Mouse (Mus musculus) kidney, postnatal 0 days (tissue): Measurements from ENCODE around the gene Rbbp8nl. TPM values are rescaled to one million over a fixed set of nuclear protein-coding genes. Genes with fewer than 3 reads are reported as not detected.

Experiments used
- ATAC-seq: fragments of 200-750 bp; cut with Nextera tagmentation; replicated peaks from 2 replicates; pipeline ENCODE4 v1.8.0; 2017; ENCODE audit warnings: low read depth, moderate number of reproducible peaks, moderate TSS enrichment, moderate library complexity; ENCODE audit not compliant: low FRiP score
- DNase-seq: peaks from one replicate; pipeline ENCODE4 v3.0.0-alpha.2; 2016; ENCODE audit warnings: low spot score
- H3K27ac ChIP-seq: fragments of 300-500 bp; sonication (generic); 2 replicates; pipeline ENCODE4 v1.5.1; 2014; ENCODE audit warnings: mild to moderate bottlenecking
- H3K27me3 ChIP-seq: fragments of 300-500 bp; sonication (generic); 2 replicates; pipeline ENCODE4 v1.6.1; 2014; ENCODE audit warnings: low read length, mixed read lengths; ENCODE audit not compliant: insufficient read depth
- H3K36me3 ChIP-seq: fragments of 300-500 bp; sonication (generic); 2 replicates; pipeline ENCODE4 v1.6.1; 2014; ENCODE audit warnings: low read length, mixed read lengths; ENCODE audit not compliant: insufficient read depth
- H3K4me1 ChIP-seq: fragments of 300-500 bp; sonication (generic); replicated peaks from 2 replicates; pipeline ENCODE4 v1.6.1; 2014; ENCODE audit warnings: antibody characterized with exemption, low read length, mixed read lengths; ENCODE audit not compliant: insufficient read depth
- H3K4me2 ChIP-seq: fragments of 300-500 bp; sonication (generic); 2 replicates; pipeline ENCODE4 v1.6.1; 2014; ENCODE audit warnings: mild to moderate bottlenecking, low read length, moderate library complexity, mixed read lengths
- H3K4me3 ChIP-seq: fragments of 300-500 bp; sonication (generic); replicated peaks from 2 replicates; pipeline ENCODE4 v1.5.1; 2014; ENCODE audit warnings: low read depth, low read length
- H3K9ac ChIP-seq: fragments of 300-500 bp; sonication (generic); 2 replicates; pipeline ENCODE4 v1.6.1; 2014; ENCODE audit warnings: low read depth, low read length
- H3K9me3 ChIP-seq: fragments of 300-500 bp; sonication (generic); replicated peaks from 2 replicates; pipeline ENCODE4 v1.6.1; 2016; ENCODE audit warnings: low read length, inconsistent platforms, mixed read lengths
- CTCF ChIP-seq: IDR thresholded peaks from 2 replicates; pipeline ENCODE4 v1.5.1; 2016; ENCODE audit warnings: antibody characterized with exemption, low read depth, mild to moderate bottlenecking, moderate library complexity
- WGBS: fragments of 180-500 bp; shearing (Covaris S2); extraction: QIAGEN DNeasy Blood & Tissue Kit; methylation state at CpG from one replicate; pipeline ENCODE4 v1.1.7; 2014; 5-methylcytosine and 5-hydroxymethylcytosine counted together
- polyA plus RNA-seq: library from polyadenylated mRNA; unstranded; fragments of >200 nt; fragmentation: Nextera tagmentation; extraction: Ambion mirVana; gene quantifications from 2 replicates; pipeline ENCODE4 v1.2.1, GENCODE M21; 2015

Gene Rbbp8nl
- polyA plus RNA-seq, 1 experiment from 2014 or later: 0.29 TPM

DNA sequence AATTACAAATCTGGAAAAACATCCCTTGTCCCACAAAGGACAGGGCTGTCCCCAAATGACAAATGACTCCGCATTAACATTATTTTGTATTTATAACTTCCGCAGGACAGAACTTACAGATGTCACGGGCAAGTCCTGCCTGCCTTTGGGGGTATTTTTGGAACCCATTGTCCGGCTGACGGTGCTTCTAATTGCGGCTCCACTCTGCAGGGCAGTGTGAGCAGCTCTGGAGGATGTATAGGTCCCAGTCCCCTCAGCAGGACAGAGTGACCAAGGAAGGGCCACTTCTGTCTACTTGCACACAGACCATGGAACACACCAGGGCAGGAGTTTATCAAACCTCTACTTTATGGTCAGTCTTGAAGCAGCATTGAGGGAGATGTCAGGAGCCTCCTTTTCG lies 27.9 kb upstream of the Rbbp8nl start:
- DNase-seq: peak; percentile 31
- ATAC-seq: no peak
- H3K9me3 ChIP-seq: no peaks in the 10 kb centered on the region
- no peak overlapping the region for H3K27ac ChIP-seq
- no peak overlapping the region for H3K4me3 ChIP-seq
- no peak for TF ChIP-seq CTCF
- 56% methylated on average over 7 of the region's 7 CpGs for whole genome bisulfite sequencing
- no peak overlapping the region for H3K4me2 ChIP-seq
- no peaks in the 10 kb centered on the region for H3K27me3 ChIP-seq
- H3K9ac ChIP-seq: no peak overlapping the region
- H3K36me3 ChIP-seq: no peaks in the 10 kb centered on the region
- H3K4me1 ChIP-seq: peaks cover 10% of the 10 kb centered on the region; the same call in 1 of the 2 replicates

DNA sequence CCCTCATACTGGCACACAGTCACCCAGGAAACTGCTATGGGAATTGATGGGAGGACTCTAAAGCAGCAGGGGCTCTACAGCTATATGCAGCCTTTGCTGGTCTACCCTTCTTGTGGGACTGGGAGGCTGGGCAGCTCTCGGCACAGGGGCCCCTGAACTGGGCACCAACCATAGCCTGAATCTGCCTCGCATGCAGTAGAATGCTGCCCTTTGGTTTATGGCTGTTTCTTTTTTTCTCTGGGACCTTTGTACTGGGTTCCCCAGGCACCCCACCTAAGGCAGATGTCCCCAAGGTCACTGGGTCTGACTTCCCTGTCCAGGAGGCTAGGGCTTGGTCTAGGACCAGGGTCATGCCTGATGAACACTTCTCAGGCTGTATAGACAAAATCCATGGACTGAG lies 24.6 kb upstream of the Rbbp8nl start:
- Histone ChIP-seq H3K9me3 (no peaks in the 10 kb centered on the region), H3K9ac (no peak overlapping the region), H3K27ac (no peak overlapping the region), H3K4me2 (no peak overlapping the region), H3K36me3 (no peaks in the 10 kb centered on the region), H3K27me3 (no peaks in the 10 kb centered on the region), H3K4me1 (peaks cover 5% of the 10 kb centered on the region; the same call in 1 of the 2 replicates), H3K4me3 (no peak overlapping the region)
- 95% methylated on average over 2 of the region's 2 CpGs for WGBS
- DNase-seq (no peak), ATAC-seq (no peak)
- no peak for TF ChIP-seq CTCF

DNA sequence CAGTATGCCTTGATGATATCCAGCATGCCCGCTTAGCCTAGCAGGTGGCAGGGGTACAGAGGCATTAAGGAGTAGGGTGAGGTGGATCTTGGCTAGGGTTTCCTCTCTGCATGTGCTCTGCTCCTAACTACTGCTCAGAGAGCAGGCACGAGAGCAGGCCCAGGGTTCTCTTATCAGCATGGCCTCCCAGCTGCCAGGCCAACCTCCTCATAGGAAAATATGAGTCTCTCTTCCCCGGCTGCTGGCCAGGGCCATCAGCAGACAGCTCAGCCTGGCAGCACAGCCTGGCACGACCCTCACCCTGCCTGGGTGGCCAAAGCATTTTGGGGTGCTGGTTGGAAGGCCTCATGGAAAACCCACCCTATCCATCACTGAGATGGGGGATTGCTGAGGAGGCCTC lies 21.5 kb upstream of the Rbbp8nl start:
- DNase-seq (no peak), ATAC-seq (no peak)
- no peak overlapping the region for H3K4me2 ChIP-seq
- H3K9ac ChIP-seq: no peak overlapping the region
- H3K4me3 ChIP-seq: no peak overlapping the region
- no peak overlapping the region for H3K27ac ChIP-seq
- H3K36me3 ChIP-seq: no peaks in the 10 kb centered on the region
- TF ChIP-seq CTCF: no peak
- WGBS: 83% methylated on average over 4 of the region's 4 CpGs
- no peaks in the 10 kb centered on the region for H3K4me1 ChIP-seq
- H3K27me3 ChIP-seq: no peaks in the 10 kb centered on the region
- H3K9me3 ChIP-seq: no peaks in the 10 kb centered on the region

DNA sequence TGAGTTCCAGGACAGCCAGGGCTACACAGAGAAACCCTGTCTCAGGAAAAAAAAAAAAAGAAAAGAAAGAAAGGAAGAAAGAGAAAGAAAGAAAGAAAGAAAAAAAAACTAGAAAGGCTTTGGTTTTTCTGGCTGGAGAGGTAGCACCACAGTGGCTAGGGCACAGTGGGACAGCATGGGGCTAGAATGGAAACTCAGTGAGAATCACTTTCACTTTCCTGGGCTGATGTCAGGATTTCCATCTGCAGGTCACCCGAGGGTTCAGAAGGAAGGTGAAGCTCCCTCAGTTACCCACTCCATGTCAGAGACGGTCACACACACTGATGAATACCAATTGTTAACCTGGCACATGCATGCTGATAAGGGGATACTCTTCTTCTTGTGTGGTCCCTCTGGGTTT lies 18.0 kb upstream of the Rbbp8nl start:
- ATAC-seq: no peak
- Histone ChIP-seq H3K4me1 (no peaks in the 10 kb centered on the region), H3K36me3 (no peaks in the 10 kb centered on the region), H3K4me2 (no peak overlapping the region), H3K27ac (no peak overlapping the region), H3K4me3 (no peak overlapping the region), H3K9me3 (no peaks in the 10 kb centered on the region), H3K9ac (no peak overlapping the region), H3K27me3 (no peaks in the 10 kb centered on the region)
- DNase-seq: no peak
- WGBS: 47% methylated on average over 2 of the region's 2 CpGs
- TF ChIP-seq CTCF: no peak

DNA sequence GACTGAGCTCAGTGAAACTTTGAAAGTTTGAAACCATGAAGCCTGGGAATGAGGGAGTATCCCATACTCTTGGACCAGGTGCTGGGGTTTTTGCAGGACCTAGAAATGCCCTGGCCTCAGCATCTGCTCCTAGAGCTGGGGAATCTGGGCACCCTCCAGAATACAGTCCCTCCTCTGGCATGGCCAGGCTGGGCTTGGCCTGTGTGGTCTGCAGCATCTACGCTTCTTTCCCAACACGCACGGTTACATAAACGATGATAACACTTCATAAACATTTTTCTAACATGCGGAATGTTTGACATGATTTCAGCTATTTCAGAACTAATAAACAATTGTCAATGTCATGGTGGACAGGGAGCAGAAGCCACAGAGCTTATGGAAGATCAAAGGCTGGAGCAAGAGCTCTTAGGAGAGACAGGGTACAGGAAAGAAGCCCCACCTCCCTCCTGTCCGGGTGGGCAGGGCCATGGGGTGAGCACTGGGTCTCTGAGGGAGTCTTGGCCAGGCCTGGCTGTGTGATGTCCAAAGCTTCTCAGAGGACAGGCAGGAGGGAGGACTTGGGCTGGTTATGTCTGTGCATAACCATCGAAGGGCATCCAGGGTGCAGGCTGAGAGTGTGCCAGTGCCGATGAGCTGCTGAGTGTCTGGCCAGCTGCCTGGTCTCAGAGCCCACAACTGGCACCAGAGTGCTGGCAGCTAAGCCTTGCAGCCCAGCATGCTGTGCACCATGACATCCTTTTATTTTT lies 16.9 kb upstream of the Rbbp8nl start:
- H3K4me3 ChIP-seq: no peak overlapping the region
- H3K9ac ChIP-seq: no peak overlapping the region
- TF ChIP-seq CTCF: no peak
- H3K36me3 ChIP-seq: no peaks in the 10 kb centered on the region
- DNase-seq: no peak
- H3K27me3 ChIP-seq: no peaks in the 10 kb centered on the region
- no peak for ATAC-seq
- H3K9me3 ChIP-seq: no peaks in the 10 kb centered on the region
- 76% methylated on average over 8 of the region's 8 CpGs for WGBS
- no peak overlapping the region for H3K4me2 ChIP-seq
- no peaks in the 10 kb centered on the region for H3K4me1 ChIP-seq
- no peak overlapping the region for H3K27ac ChIP-seq

DNA sequence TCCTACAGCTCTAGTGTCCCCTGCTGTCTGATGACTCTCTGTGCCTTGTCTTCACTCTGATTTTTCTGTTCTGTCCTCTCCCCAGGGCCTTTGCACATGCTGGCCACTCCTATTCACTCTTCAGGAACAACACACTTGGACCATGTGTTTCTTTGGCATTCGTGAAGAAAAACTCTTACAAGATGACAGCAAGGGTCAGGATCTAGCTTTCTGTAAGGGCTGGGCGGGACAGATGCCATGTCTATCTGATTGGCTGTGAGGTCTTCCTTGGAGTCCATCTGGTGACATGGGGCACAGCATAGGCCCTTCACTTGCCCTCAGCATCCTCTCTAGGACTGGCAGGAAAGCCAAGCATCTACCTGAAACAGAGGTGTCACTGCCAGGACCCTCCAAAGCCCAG lies 16.3 kb upstream of the Rbbp8nl start:
- H3K9me3 ChIP-seq: no peaks in the 10 kb centered on the region
- no peaks in the 10 kb centered on the region for H3K36me3 ChIP-seq
- no peaks in the 10 kb centered on the region for H3K4me1 ChIP-seq
- H3K4me2 ChIP-seq: no peak overlapping the region
- no peak for DNase-seq
- 82% methylated on average over 2 of the region's 2 CpGs for WGBS
- no peak overlapping the region for H3K4me3 ChIP-seq
- no peaks in the 10 kb centered on the region for H3K27me3 ChIP-seq
- no peak overlapping the region for H3K27ac ChIP-seq
- H3K9ac ChIP-seq: no peak overlapping the region
- ATAC-seq: no peak
- no peak for TF ChIP-seq CTCF

DNA sequence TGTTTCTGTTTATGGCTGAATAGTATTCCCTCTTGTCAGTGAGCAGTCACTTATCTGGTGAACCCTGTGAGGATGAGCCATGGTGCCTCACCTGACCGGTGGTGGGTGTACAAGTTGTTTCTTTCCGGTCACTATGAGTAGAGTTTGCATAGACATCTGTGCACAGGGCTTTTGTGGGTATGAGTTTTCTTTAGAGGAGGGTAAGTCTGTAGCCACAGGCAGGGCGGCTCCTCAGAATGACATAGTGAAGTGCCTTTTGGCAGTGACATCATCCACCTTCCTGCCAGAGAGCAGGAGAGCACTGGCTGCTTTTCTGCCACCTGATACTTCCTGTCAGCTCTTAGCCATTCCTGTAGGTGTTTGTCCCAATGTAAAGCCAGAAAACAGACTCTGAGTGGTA lies 15.8 kb upstream of the Rbbp8nl start:
- ATAC-seq: no peak
- H3K27ac ChIP-seq: no peak overlapping the region
- WGBS: 84% methylated on average over 3 of the region's 3 CpGs

More for the DNA sequence above, 15.8 kb upstream of the Rbbp8nl start:
- DNase-seq: no peak
- H3K9ac ChIP-seq: no peak overlapping the region
- no peak overlapping the region for H3K4me3 ChIP-seq
- no peaks in the 10 kb centered on the region for H3K4me1 ChIP-seq
- H3K4me2 ChIP-seq: no peak overlapping the region
- no peaks in the 10 kb centered on the region for H3K27me3 ChIP-seq
- no peaks in the 10 kb centered on the region for H3K9me3 ChIP-seq
- TF ChIP-seq CTCF: no peak
- no peaks in the 10 kb centered on the region for H3K36me3 ChIP-seq
